Mouse (Mus musculus): ENCODE data around the gene Lhfpl4. TPM values are rescaled to one million over a fixed set of nuclear protein-coding genes. Genes with fewer than 3 reads are reported as not detected.

Gene Lhfpl4
- polyA plus RNA-seq, 1 experiment = 0.43 TPM

GRCm38 (mm10) chr6:113168316-113168975 is 26.7 kb downstream of the Lhfpl4 start:
- no peak overlapping the region for H3K27ac ChIP-seq (ENCODE audit: insufficient read depth, low read depth, low read length)
- H3K4me3 ChIP-seq (ENCODE audit: low read depth, low read length) = no peak overlapping the region
- no peaks in the 10 kb centered on the region for H3K4me1 ChIP-seq (ENCODE audit: control insufficient read depth, insufficient read depth, insufficient read length, low read length)
- H3K27me3 ChIP-seq (ENCODE audit: control insufficient read depth, insufficient read depth, low read length) = no peaks in the 10 kb centered on the region
- no peaks in the 10 kb centered on the region for H3K36me3 ChIP-seq (ENCODE audit: control insufficient read depth, insufficient read depth, low read length)
- TF ChIP-seq CTCF (IDR thresholded peaks at IDR 0.05; ENCODE audit: extremely low read depth, insufficient read length, insufficient replicate concordance, low read depth, low read length) (no peak), POLR2A (IDR thresholded peaks at IDR 0.05; ENCODE audit: low read depth, low read length) (no peak)
- 88% methylated on average over 7 of the region's 7 CpGs for WGBS

GRCm38 (mm10) chr6:113166661-113167251 is 28.4 kb downstream of the Lhfpl4 start:
- H3K4me3 ChIP-seq (ENCODE audit: low read depth, low read length) = no peak overlapping the region
- no peaks in the 10 kb centered on the region for H3K4me1 ChIP-seq (ENCODE audit: control insufficient read depth, insufficient read depth, insufficient read length, low read length)
- H3K27ac ChIP-seq (ENCODE audit: insufficient read depth, low read depth, low read length) = no peak overlapping the region
- no peaks in the 10 kb centered on the region for H3K27me3 ChIP-seq (ENCODE audit: control insufficient read depth, insufficient read depth, low read length)
- no peaks in the 10 kb centered on the region for H3K36me3 ChIP-seq (ENCODE audit: control insufficient read depth, insufficient read depth, low read length)
- 23% methylated on average over 17 of the region's 17 CpGs for WGBS
- no peak for TF ChIP-seq CTCF (IDR thresholded peaks at IDR 0.05; ENCODE audit: extremely low read depth, insufficient read length, insufficient replicate concordance, low read depth, low read length)
- TF ChIP-seq POLR2A (IDR thresholded peaks at IDR 0.05; ENCODE audit: low read depth, low read length) = no peak

- Histone ChIP-seq H3K4me1 (ENCODE audit: control insufficient read depth, insufficient read depth, insufficient read length, low read length) (no peaks in the 10 kb centered on the region), H3K27ac (ENCODE audit: insufficient read depth, low read depth, low read length) (no peak overlapping the region), H3K27me3 (ENCODE audit: control insufficient read depth, insufficient read depth, low read length) (no peaks in the 10 kb centered on the region), H3K36me3 (ENCODE audit: control insufficient read depth, insufficient read depth, low read length) (0 out of 2 replicates have a peak, but pooled peaks cover 2% of the 10 kb centered on the region), H3K4me3 (ENCODE audit: low read depth, low read length) (no peak overlapping the region)
- no peak for TF ChIP-seq CTCF (IDR thresholded peaks at IDR 0.05; ENCODE audit: extremely low read depth, insufficient read length, insufficient replicate concordance, low read depth, low read length)
- TF ChIP-seq POLR2A (IDR thresholded peaks at IDR 0.05; ENCODE audit: low read depth, low read length) = no peak
Measured at GRCm38 (mm10) chr6:113163513-113163912, 31.7 kb downstream of the Lhfpl4 start.

- Histone ChIP-seq H3K27me3 (ENCODE audit: control insufficient read depth, insufficient read depth, low read length) (no peaks in the 10 kb centered on the region), H3K36me3 (ENCODE audit: control insufficient read depth, insufficient read depth, low read length) (peaks cover 5% of the 10 kb centered on the region), H3K4me3 (ENCODE audit: low read depth, low read length) (no peak overlapping the region), H3K4me1 (ENCODE audit: control insufficient read depth, insufficient read depth, insufficient read length, low read length) (no peaks in the 10 kb centered on the region), H3K27ac (ENCODE audit: insufficient read depth, low read depth, low read length) (no peak overlapping the region)
- 88% methylated on average over 1 of the region's 1 CpGs for WGBS
- no peak for TF ChIP-seq CTCF (IDR thresholded peaks at IDR 0.05; ENCODE audit: extremely low read depth, insufficient read length, insufficient replicate concordance, low read depth, low read length)
- no peak for TF ChIP-seq POLR2A (IDR thresholded peaks at IDR 0.05; ENCODE audit: low read depth, low read length)
Measured at GRCm38 (mm10) chr6:113161982-113162381, 33.2 kb downstream of the Lhfpl4 start.

GRCm38 (mm10) chr6:113160106-113160505 is 35.1 kb downstream of the Lhfpl4 start:
- 94% methylated on average over 10 of the region's 10 CpGs for WGBS
- Histone ChIP-seq H3K4me3 (ENCODE audit: low read depth, low read length) (no peak overlapping the region), H3K36me3 (ENCODE audit: control insufficient read depth, insufficient read depth, low read length) (peaks cover 10% of the 10 kb centered on the region), H3K4me1 (ENCODE audit: control insufficient read depth, insufficient read depth, insufficient read length, low read length) (no peaks in the 10 kb centered on the region), H3K27me3 (ENCODE audit: control insufficient read depth, insufficient read depth, low read length) (no peaks in the 10 kb centered on the region), H3K27ac (ENCODE audit: insufficient read depth, low read depth, low read length) (no peak overlapping the region)
- TF ChIP-seq POLR2A (IDR thresholded peaks at IDR 0.05; ENCODE audit: low read depth, low read length) (no peak), CTCF (IDR thresholded peaks at IDR 0.05; ENCODE audit: extremely low read depth, insufficient read length, insufficient replicate concordance, low read depth, low read length) (no peak)

- Histone ChIP-seq H3K27ac (ENCODE audit: insufficient read depth, low read depth, low read length) (no peak overlapping the region), H3K4me3 (ENCODE audit: low read depth, low read length) (no peak overlapping the region), H3K36me3 (ENCODE audit: control insufficient read depth, insufficient read depth, low read length) (peaks cover 43% of the 10 kb centered on the region), H3K4me1 (ENCODE audit: control insufficient read depth, insufficient read depth, insufficient read length, low read length) (no peaks in the 10 kb centered on the region), H3K27me3 (ENCODE audit: control insufficient read depth, insufficient read depth, low read length) (no peaks in the 10 kb centered on the region)
- WGBS = 65% methylated on average over 4 of the region's 4 CpGs
- TF ChIP-seq CTCF (IDR thresholded peaks at IDR 0.05; ENCODE audit: extremely low read depth, insufficient read length, insufficient replicate concordance, low read depth, low read length) (no peak), POLR2A (IDR thresholded peaks at IDR 0.05; ENCODE audit: low read depth, low read length) (no peak)
Measured at GRCm38 (mm10) chr6:113156064-113156463, 39.1 kb downstream of the Lhfpl4 start.

GRCm38 (mm10) chr6:113154886-113155285 is 40.3 kb downstream of the Lhfpl4 start:
- peaks cover 54% of the 10 kb centered on the region for H3K36me3 ChIP-seq (ENCODE audit: control insufficient read depth, insufficient read depth, low read length)
- no peak overlapping the region for H3K4me3 ChIP-seq (ENCODE audit: low read depth, low read length)
- H3K27me3 ChIP-seq (ENCODE audit: control insufficient read depth, insufficient read depth, low read length) = no peaks in the 10 kb centered on the region
- no peak overlapping the region for H3K27ac ChIP-seq (ENCODE audit: insufficient read depth, low read depth, low read length)
- 81% methylated on average over 6 of the region's 6 CpGs for WGBS
- no peaks in the 10 kb centered on the region for H3K4me1 ChIP-seq (ENCODE audit: control insufficient read depth, insufficient read depth, insufficient read length, low read length)
- no peak for TF ChIP-seq POLR2A (IDR thresholded peaks at IDR 0.05; ENCODE audit: low read depth, low read length)
- TF ChIP-seq CTCF (IDR thresholded peaks at IDR 0.05; ENCODE audit: extremely low read depth, insufficient read length, insufficient replicate concordance, low read depth, low read length) = no peak

Measured in small intestine, adult 2 months (tissue).